Mouse (Mus musculus) small intestine, adult 2 months (tissue): ENCODE measurements around the gene Asb2. TPM values are rescaled to one million over a fixed set of nuclear protein-coding genes. Genes with fewer than 3 reads are reported as not detected.

ENCODE experiments used
- H3K27ac ChIP-seq: fragments of 200-500 bp; 2 replicates; pipeline ENCODE4 v1.5.1; 2012; ENCODE audit warnings: low read depth, low read length, control low read depth, inconsistent platforms; ENCODE audit not compliant: insufficient read depth
- H3K27me3 ChIP-seq: fragments of 200-500 bp; 2 replicates; pipeline ENCODE4 v1.6.1; 2012; ENCODE audit warnings: mild to moderate bottlenecking, moderate library complexity, low read length, inconsistent platforms; ENCODE audit not compliant: control insufficient read depth, insufficient read depth
- H3K36me3 ChIP-seq: fragments of 200-500 bp; 2 replicates; pipeline ENCODE4 v1.6.1; 2012; ENCODE audit warnings: mild to moderate bottlenecking, low read length, control low read depth, inconsistent platforms; ENCODE audit not compliant: control insufficient read depth, insufficient read depth
- H3K4me1 ChIP-seq: fragments of 200-500 bp; 2 replicates; pipeline ENCODE4 v1.6.1; 2012; ENCODE audit warnings: low read length, inconsistent platforms, mixed read lengths; ENCODE audit not compliant: control insufficient read depth, insufficient read depth, insufficient read length
- H3K4me3 ChIP-seq: fragments of 200-500 bp; 2 replicates; pipeline ENCODE4 v1.5.1; 2012; ENCODE audit warnings: low read depth, mild to moderate bottlenecking, control low read depth, inconsistent platforms, low read length, moderate library complexity
- CTCF ChIP-seq: fragments of 200-500 bp; IDR thresholded peaks from 2 replicates; pipeline ENCODE4 v1.5.1; 2012; ENCODE audit warnings: low read depth, mild to moderate bottlenecking, control low read depth, inconsistent platforms, low read length, moderate library complexity, mixed read lengths; ENCODE audit not compliant: insufficient replicate concordance, insufficient read length; ENCODE audit errors: extremely low read depth
- POLR2A ChIP-seq: fragments of 200-500 bp; IDR thresholded peaks from 2 replicates; pipeline ENCODE4 v1.6.1; 2012; ENCODE audit warnings: low read depth, mild to moderate bottlenecking, control low read depth, inconsistent platforms, low read length, moderate library complexity
- WGBS: fragments of 180-500 bp; shearing (Covaris S2); methylation state at CpG from one replicate; pipeline ENCODE4 v1.1.7; 2018; 5-methylcytosine and 5-hydroxymethylcytosine counted together
- polyA plus RNA-seq: library from polyadenylated mRNA; depleted of rRNA; stranded (reverse); fragments of >200 nt; gene quantifications from 2 replicates; pipeline ENCODE4 v1.2.3, GENCODE M21; 2012

Asb2 gene
- polyA plus RNA-seq, 1 experiment = 106 TPM

GRCm38 (mm10) chr12:103347406-103347805 is 8.4 kb downstream of the Asb2 start:
- no peak for TF ChIP-seq CTCF
- 58% methylated on average over 5 of the region's 5 CpGs for WGBS
- Histone ChIP-seq H3K4me3 (no peak overlapping the region), H3K36me3 (no peaks in the 10 kb centered on the region), H3K27ac (0 out of 2 replicates have a peak overlapping the region, but pooled peaks have one; percentile 21), H3K27me3 (no peaks in the 10 kb centered on the region), H3K4me1 (no peaks in the 10 kb centered on the region; the same call in 1 of the 2 replicates)

- TF ChIP-seq POLR2A = no peak
- TF ChIP-seq CTCF = no peak
- Histone ChIP-seq H3K4me1 (no peaks in the 10 kb centered on the region; the same call in 1 of the 2 replicates), H3K36me3 (no peaks in the 10 kb centered on the region), H3K27me3 (no peaks in the 10 kb centered on the region), H3K4me3 (no peak overlapping the region), H3K27ac (0 out of 2 replicates have a peak overlapping the region, but pooled peaks have one; percentile 21)
- 74% methylated on average over 8 of the region's 8 CpGs for WGBS
Measured at GRCm38 (mm10) chr12:103346945-103347344, 8.9 kb downstream of the Asb2 start.

DNA sequence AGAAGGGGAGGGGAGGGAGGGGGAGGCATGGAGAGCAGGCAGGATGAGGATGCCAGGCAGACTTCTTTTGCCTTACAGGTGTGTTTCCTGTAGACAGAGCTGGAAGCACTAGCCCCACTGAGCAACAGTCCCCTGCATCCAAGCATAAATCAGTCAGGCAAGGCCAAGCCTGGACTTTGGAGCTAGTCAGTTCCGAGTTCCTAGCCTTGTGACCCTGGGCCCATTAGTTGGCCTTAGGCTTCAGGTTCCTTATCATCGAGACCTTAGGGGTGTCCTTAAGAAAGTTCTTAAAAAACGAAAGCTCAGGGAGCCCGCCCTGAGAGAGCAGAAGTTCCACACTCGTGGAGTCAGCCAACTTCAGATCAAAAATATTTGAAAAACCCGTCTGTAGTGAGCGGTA is 10.9 kb downstream of the Asb2 start:
- Histone ChIP-seq H3K4me1 (peaks cover 3% of the 10 kb centered on the region; the same call in 1 of the 2 replicates), H3K27ac (peak overlapping the region; percentile 9; the same call in 1 of the 2 replicates), H3K36me3 (no peaks in the 10 kb centered on the region), H3K27me3 (no peaks in the 10 kb centered on the region), H3K4me3 (no peak overlapping the region)
- 70% methylated on average over 7 of the region's 7 CpGs for WGBS
- TF ChIP-seq CTCF (no peak), POLR2A (no peak)

GRCm38 (mm10) chr12:103343456-103343855 is 12.3 kb downstream of the Asb2 start:
- H3K27ac ChIP-seq = peak overlapping the region; percentile 78
- 69% methylated on average over 8 of the region's 8 CpGs for WGBS
- TF ChIP-seq POLR2A (no peak), CTCF (no peak)
- no peaks in the 10 kb centered on the region for H3K36me3 ChIP-seq
- H3K4me1 ChIP-seq = peaks cover 3% of the 10 kb centered on the region; the same call in 1 of the 2 replicates
- no peak overlapping the region for H3K4me3 ChIP-seq
- no peaks in the 10 kb centered on the region for H3K27me3 ChIP-seq

DNA sequence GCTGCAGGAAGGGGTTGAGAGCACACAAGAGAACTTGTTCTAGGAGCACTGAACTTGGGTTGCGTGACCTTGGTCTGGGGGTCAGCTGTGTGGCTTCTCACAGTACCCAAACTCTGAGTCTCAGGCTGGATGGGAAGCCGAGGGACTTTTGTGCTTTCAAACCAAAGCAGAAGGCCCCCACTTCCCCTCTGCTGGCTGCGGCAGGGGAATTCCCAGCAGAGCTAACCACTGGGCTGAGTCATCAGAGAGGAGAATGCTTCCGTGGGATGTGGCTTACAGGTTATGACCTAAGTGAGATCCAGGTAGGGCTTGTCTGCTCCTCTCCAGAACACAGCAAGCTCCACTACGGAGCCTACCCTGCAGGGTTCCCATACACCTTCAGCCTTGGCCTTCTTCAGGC is 14.6 kb downstream of the Asb2 start:
- no peaks in the 10 kb centered on the region for H3K36me3 ChIP-seq
- TF ChIP-seq CTCF (no peak), POLR2A (no peak)
- WGBS = 63% methylated on average over 5 of the region's 5 CpGs
- no peaks in the 10 kb centered on the region for H3K27me3 ChIP-seq
- peak overlapping the region; percentile 61 for H3K27ac ChIP-seq
- H3K4me1 ChIP-seq = peaks cover 3% of the 10 kb centered on the region; the same call in 1 of the 2 replicates
- no peak overlapping the region for H3K4me3 ChIP-seq

GRCm38 (mm10) chr12:103338162-103338798 is 17.5 kb downstream of the Asb2 start:
- H3K27ac ChIP-seq = peak overlapping the region; percentile 76
- peaks cover 4% of the 10 kb centered on the region; the same call in 1 of the 2 replicates for H3K36me3 ChIP-seq
- H3K4me1 ChIP-seq = peaks cover 4% of the 10 kb centered on the region; the same call in 1 of the 2 replicates
- WGBS = 59% methylated on average over 14 of the region's 14 CpGs
- no peaks in the 10 kb centered on the region for H3K27me3 ChIP-seq
- TF ChIP-seq CTCF (no peak), POLR2A (no peak)
- peak overlapping the region; percentile 61 for H3K4me3 ChIP-seq

- H3K27me3 ChIP-seq = no peaks in the 10 kb centered on the region
- WGBS = 64% methylated on average over 3 of the region's 3 CpGs
- H3K36me3 ChIP-seq = peaks cover 4% of the 10 kb centered on the region; the same call in 1 of the 2 replicates
- peak overlapping the region; percentile 61 for H3K4me3 ChIP-seq
- H3K27ac ChIP-seq = peak overlapping the region; percentile 76
- peaks cover 10% of the 10 kb centered on the region; the same call in 1 of the 2 replicates for H3K4me1 ChIP-seq
- TF ChIP-seq POLR2A = no peak
- TF ChIP-seq CTCF = no peak
Measured at GRCm38 (mm10) chr12:103336766-103337165, 19.0 kb downstream of the Asb2 start.
